Mouse (Mus musculus): ENCODE results near the gene Vegfb.
A peak's percentile ranks its signal among the peaks of the same experiment; 100 is the strongest.
"Not testable (repeated sequence)": the region's sequence is repeated elsewhere in the genome, so short reads cannot be mapped to it uniquely, and the experiment has no call there.

Gene Vegfb

GRCm38 (mm10) chr19:6992011-6992858 lies 4.8 kb upstream of the Vegfb start, which contains the start of gene Dnajc4:
Dnajc4 (minus strand) TSS chr19:6992572.
- peak; percentile 89 to 98 for DNase-seq (ENCODE audit: low spot score in 2 of 2)

- not testable (repeated sequence) for DNase-seq (ENCODE audit: low spot score in 2 of 2)
These were observed 3.7 kb upstream of the Vegfb start for GRCm38 (mm10) chr19:6991166-6991565.

GRCm38 (mm10) chr19:6990712-6991111 lies 3.3 kb upstream of the Vegfb start:
- DNase-seq (ENCODE audit: low spot score in 2 of 2): no peak

- peak in 1 of 2 experiments; percentile 18 for DNase-seq (ENCODE audit: low spot score in 2 of 2)
These were observed 1.8 kb upstream of the Vegfb start for GRCm38 (mm10) chr19:6989251-6989650.

GRCm38 (mm10) chr19:6987904-6988285 lies 444 bp upstream of the Vegfb start:
- DNase-seq (ENCODE audit: low spot score in 2 of 2): no peak

GRCm38 (mm10) chr19:6985951-6986708 lies 1.3 kb downstream of the Vegfb start:
- DNase-seq (ENCODE audit: low spot score in 2 of 2): peak in 1 of 2 experiments; percentile 14

GRCm38 (mm10) chr19:6985300-6985699 lies 2.2 kb downstream of the Vegfb start:
- no peak for DNase-seq (ENCODE audit: low spot score in 2 of 2)

- DNase-seq (ENCODE audit: low spot score in 2 of 2): no peak
These were observed 3.8 kb downstream of the Vegfb start for GRCm38 (mm10) chr19:6983621-6984020.

- DNase-seq (ENCODE audit: low spot score in 2 of 2): no peak
These were observed 6.0 kb downstream of the Vegfb start for GRCm38 (mm10) chr19:6981465-6981864.

GRCm38 (mm10) chr19:6980381-6981093 lies 6.9 kb downstream of the Vegfb start, which contains the start of gene Fkbp2:
Fkbp2 (minus strand) TSS chr19:6980501.
- DNase-seq (ENCODE audit: low spot score in 2 of 2): peak in 1 of 2 experiments; percentile 99

GRCm38 (mm10) chr19:6979486-6980380 lies 7.7 kb downstream of the Vegfb start:
- peak; percentile 99 to 100 for DNase-seq (ENCODE audit: low spot score in 2 of 2)

- no peak for DNase-seq (ENCODE audit: low spot score in 2 of 2)
These were observed 8.4 kb downstream of the Vegfb start for GRCm38 (mm10) chr19:6979001-6979479.

GRCm38 (mm10) chr19:6978639-6978974 lies 8.8 kb downstream of the Vegfb start:
- DNase-seq (ENCODE audit: low spot score in 2 of 2): no peak

- DNase-seq (ENCODE audit: low spot score in 2 of 2): no peak
These were observed 9.5 kb downstream of the Vegfb start for GRCm38 (mm10) chr19:6977759-6978638.

- DNase-seq (ENCODE audit: low spot score in 2 of 2): peak; percentile 58 to 73
These were observed 11.6 kb downstream of the Vegfb start, which contains the start of gene Plcb3 for GRCm38 (mm10) chr19:6975537-6976521. Plcb3 (minus strand) TSS chr19:6976470.

- DNase-seq (ENCODE audit: low spot score in 2 of 2): peak; percentile 73 to 86
These were observed 12.9 kb downstream of the Vegfb start, which contains the start of gene Ppp1r14b for GRCm38 (mm10) chr19:6974211-6975205. Ppp1r14b (plus strand) TSS chr19:6974968.

- no peak for DNase-seq (ENCODE audit: low spot score in 2 of 2)
These were observed 13.8 kb downstream of the Vegfb start for GRCm38 (mm10) chr19:6973581-6974190.

Measured in spleen, postnatal 10 days (tissue).